Mouse (Mus musculus) embryonic facial prominence, embryonic 13.5 days (tissue): ENCODE results near the gene Jup. TPM values are rescaled to one million over a fixed set of nuclear protein-coding genes. Genes with fewer than 3 reads are reported as not detected.
A peak's percentile ranks its signal among the peaks of the same experiment; 100 is the strongest.
"Not testable (repeated sequence)": the region's sequence is repeated elsewhere in the genome, so short reads cannot be mapped to it uniquely, and the experiment has no call there.

Source experiments
- ATAC-seq: fragments of 200-750 bp; cut with Nextera tagmentation; 2 replicates; pipeline ENCODE4 v1.8.0; 2017; ENCODE audit warnings: low read depth; ENCODE audit not compliant: insufficient number of reproducible peaks, insufficient read depth, low FRiP score, low TSS enrichment
- H3K27ac ChIP-seq: fragments of 300-500 bp; sonication (generic); 2 replicates; pipeline ENCODE4 v1.5.1; 2015; ENCODE audit warnings: moderate library complexity, mild to moderate bottlenecking, inconsistent platforms
- H3K27me3 ChIP-seq: fragments of 300-500 bp; sonication (generic); 2 replicates; pipeline ENCODE4 v1.6.1; 2015; ENCODE audit warnings: mild to moderate bottlenecking, inconsistent platforms
- H3K36me3 ChIP-seq: fragments of 300-500 bp; sonication (generic); 2 replicates; pipeline ENCODE4 v1.6.1; 2015; ENCODE audit warnings: mild to moderate bottlenecking, inconsistent platforms
- H3K4me1 ChIP-seq: fragments of 300-500 bp; sonication (generic); 2 replicates; pipeline ENCODE4 v1.6.1; 2015; ENCODE audit warnings: inconsistent platforms
- H3K4me2 ChIP-seq: fragments of 300-500 bp; sonication (generic); 2 replicates; pipeline ENCODE4 v1.6.1; 2015; ENCODE audit warnings: moderate library complexity, mild to moderate bottlenecking, inconsistent platforms
- H3K4me3 ChIP-seq: fragments of 300-500 bp; sonication (generic); 2 replicates; pipeline ENCODE4 v1.5.1; 2015; ENCODE audit warnings: mild to moderate bottlenecking, inconsistent platforms
- H3K9ac ChIP-seq: fragments of 300-500 bp; sonication (generic); 2 replicates; pipeline ENCODE4 v1.6.1; 2015; ENCODE audit warnings: mild to moderate bottlenecking, inconsistent platforms
- H3K9me3 ChIP-seq: fragments of 300-500 bp; sonication (generic); 2 replicates; pipeline ENCODE4 v1.6.1; 2016; ENCODE audit warnings: inconsistent platforms
- WGBS: fragments of 180-500 bp; shearing (Covaris S2); methylation state at CpG from one replicate; pipeline ENCODE4 v1.1.7; 2015; ENCODE audit warnings: mixed read lengths; 5-methylcytosine and 5-hydroxymethylcytosine counted together
- polyA plus RNA-seq: library from polyadenylated mRNA; unstranded; fragments of >200 nt; fragmentation: Nextera tagmentation; extraction: Ambion mirVana; gene quantifications from 2 replicates; pipeline ENCODE4 v1.2.1, GENCODE M21; 2015

Jup gene
- polyA plus RNA-seq, 1 experiment from 2014 or later = 104 TPM

DNA sequence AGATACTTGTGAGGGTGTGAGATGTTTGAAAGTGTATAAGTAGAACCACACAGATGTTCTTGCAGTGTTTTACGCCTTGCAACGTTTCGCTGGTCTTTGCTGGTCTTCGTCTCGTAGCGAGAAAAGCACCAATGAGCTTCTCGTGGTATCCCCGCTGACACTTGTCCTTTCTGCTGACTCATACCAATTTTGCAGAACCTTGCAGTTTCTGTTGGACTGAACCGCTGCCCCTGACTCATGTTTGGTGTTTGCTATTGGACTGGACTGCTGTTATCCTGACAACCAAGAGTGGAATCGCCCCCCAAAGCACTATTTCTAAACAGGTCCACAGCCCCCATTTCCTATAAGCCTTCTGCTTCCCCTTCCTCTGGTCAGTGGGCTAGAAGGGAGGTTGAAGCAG is 53.3 kb downstream of the Jup start:
- H3K4me1 ChIP-seq = peaks cover 5% of the 10 kb centered on the region; the same call in 1 of the 2 replicates
- H3K9me3 ChIP-seq = no peaks in the 10 kb centered on the region; the same call in 1 of the 2 replicates
- 84% methylated on average over 10 of the region's 10 CpGs for WGBS
- H3K4me3 ChIP-seq = no peak overlapping the region
- H3K27ac ChIP-seq = no peak overlapping the region
- H3K36me3 ChIP-seq = no peaks in the 10 kb centered on the region
- H3K9ac ChIP-seq = no peak overlapping the region
- no peak for ATAC-seq
- no peak overlapping the region for H3K4me2 ChIP-seq
- no peaks in the 10 kb centered on the region for H3K27me3 ChIP-seq

DNA sequence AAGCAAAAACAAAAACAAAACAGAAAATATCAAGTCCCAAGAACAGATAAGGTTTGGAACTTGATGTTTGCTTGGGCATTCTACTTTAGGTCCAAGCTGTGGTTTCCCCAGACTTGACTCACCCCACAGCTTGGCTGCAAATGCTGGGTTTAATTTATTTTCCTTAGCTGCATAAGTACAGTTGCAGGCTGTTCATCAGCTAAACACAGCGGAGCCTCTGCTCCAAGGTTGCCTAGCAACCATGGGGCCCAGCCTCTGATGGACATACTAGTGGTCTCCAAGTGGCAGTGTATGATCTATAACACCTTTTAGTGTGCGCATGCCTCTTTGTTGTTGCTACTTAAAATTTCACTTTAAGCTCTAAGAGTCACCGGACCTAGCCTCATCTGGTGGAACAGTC is 61.8 kb downstream of the Jup start:
- H3K4me1 ChIP-seq = peaks cover 7% of the 10 kb centered on the region; the same call in 1 of the 2 replicates
- ATAC-seq = no peak
- H3K4me2 ChIP-seq = no peak overlapping the region
- WGBS = 60% methylated on average over 3 of the region's 3 CpGs
- no peaks in the 10 kb centered on the region for H3K36me3 ChIP-seq
- no peak overlapping the region for H3K4me3 ChIP-seq
- H3K9me3 ChIP-seq = no peaks in the 10 kb centered on the region
- H3K27me3 ChIP-seq = no peaks in the 10 kb centered on the region
- no peak overlapping the region for H3K27ac ChIP-seq
- no peak overlapping the region for H3K9ac ChIP-seq

DNA sequence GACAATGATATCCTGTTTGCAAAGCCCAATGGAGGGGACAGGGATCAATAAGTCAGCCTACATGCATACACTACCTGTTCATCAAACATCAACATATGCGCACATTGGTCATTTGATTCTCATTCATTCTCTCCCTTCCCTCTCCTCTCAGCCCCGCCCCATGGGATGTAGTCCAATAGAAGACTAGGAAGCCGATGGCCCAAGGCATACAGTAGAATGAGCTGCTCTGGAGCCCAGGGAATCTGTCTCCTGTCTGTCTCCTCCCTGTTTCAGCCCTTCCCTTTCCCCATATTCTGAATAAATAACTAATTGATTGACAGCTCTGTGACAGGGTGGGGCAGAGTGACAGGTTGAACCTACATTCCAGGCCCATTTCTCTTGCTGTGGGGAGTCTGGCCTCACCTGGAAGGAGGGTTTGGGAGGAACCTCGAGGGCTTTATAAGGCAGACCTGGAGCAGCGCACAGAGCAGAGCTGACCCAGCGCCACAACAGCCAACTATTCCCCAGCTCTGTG is 63.6 kb downstream of the Jup start, which contains the start of gene Gast:
Gast (plus strand) TSS at position 464 of the 514 bp plus-strand sequence.
- Histone ChIP-seq H3K4me3 (no peak within 1 kb of the TSS), H3K27ac (no peak within 1 kb of the TSS), H3K36me3 (no peaks in the 10 kb centered on the region), H3K4me1 (peaks cover 7% of the 10 kb centered on the region; the same call in 1 of the 2 replicates), H3K4me2 (no peak within 1 kb of the TSS), H3K27me3 (no peaks in the 10 kb centered on the region), H3K9me3 (no peaks in the 10 kb centered on the region), H3K9ac (no peak within 1 kb of the TSS)
- WGBS = 83% methylated on average over 6 of the region's 6 CpGs
- no peak for ATAC-seq

DNA sequence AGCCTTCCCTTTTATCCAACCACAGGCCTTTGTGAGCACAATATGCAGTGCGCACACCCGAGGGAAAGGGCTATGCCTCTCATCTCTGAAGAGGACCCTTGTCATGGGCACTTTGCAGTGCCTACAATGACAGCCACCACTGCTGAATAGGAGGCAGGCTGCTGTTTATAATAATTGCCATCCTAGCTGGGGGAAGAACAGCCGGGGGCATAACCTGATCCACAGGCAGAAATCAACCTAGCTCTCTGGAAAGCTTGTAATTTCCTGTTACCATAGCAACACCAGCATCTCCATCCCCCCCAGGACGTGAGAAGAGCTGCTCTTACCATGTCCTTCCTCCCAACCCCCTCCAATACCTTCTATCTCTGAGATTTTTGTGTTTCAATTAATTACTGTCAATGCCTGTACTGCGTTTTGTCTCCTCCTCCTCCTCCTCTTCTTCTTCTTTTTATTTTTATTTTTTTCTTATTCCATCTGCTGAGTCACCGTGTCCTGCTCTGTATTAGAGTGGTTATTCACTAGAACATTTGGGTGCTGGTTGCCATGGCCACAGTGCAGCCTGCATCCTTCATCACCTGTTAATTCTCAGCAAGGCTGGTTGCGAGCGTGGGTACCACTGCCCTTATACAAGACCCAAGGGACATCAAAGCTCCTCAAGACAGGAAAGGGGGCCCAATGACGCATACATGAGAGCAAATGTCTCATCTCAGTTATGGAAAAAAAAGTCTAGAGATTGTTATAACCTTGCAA is 64.6 kb downstream of the Jup start:
- Histone ChIP-seq H3K4me2 (no peak overlapping the region), H3K27ac (no peak overlapping the region), H3K4me1 (peaks cover 7% of the 10 kb centered on the region; the same call in 1 of the 2 replicates), H3K9ac (no peak overlapping the region), H3K27me3 (no peaks in the 10 kb centered on the region), H3K9me3 (no peaks in the 10 kb centered on the region), H3K36me3 (no peaks in the 10 kb centered on the region), H3K4me3 (no peak overlapping the region)
- no peak for ATAC-seq
- WGBS = 43% methylated on average over 9 of the region's 9 CpGs

DNA sequence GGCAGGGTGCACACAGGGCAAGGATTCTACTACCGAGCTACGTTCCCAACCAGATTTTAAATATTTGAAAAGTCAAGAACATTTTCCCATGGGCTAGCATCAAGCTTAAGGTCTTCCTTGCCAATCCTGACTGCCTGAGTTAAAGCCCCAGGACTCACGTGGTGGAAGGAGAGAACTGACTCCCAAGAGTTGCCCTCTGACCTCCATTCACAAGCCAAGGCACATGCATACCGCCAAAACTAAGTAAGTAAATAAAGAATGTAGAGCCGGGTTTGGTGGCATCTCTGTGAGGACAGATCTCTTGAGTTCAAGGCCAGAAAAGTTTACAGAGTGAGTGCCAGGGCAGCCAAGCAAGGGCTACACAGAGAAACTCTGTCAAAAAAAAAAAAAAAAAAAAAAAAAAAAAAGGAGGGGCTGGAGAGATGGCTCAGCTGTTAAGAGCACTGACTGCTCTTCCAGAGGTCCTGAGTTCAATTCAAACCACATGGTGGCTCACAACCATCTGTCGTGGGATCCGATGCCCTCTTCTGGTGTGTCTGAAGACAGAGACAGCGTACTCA is 66.7 kb downstream of the Jup start:
- H3K4me2 ChIP-seq, H3K9ac ChIP-seq, H3K9me3 ChIP-seq, H3K36me3 ChIP-seq, H3K4me1 ChIP-seq, H3K27ac ChIP-seq, H3K4me3 ChIP-seq, H3K27me3 ChIP-seq: not testable (repeated sequence)
- 51% methylated on average over 8 of the region's 8 CpGs for WGBS
- ATAC-seq = 0 out of 2 replicates have a peak, but pooled peaks have one; percentile 8

DNA sequence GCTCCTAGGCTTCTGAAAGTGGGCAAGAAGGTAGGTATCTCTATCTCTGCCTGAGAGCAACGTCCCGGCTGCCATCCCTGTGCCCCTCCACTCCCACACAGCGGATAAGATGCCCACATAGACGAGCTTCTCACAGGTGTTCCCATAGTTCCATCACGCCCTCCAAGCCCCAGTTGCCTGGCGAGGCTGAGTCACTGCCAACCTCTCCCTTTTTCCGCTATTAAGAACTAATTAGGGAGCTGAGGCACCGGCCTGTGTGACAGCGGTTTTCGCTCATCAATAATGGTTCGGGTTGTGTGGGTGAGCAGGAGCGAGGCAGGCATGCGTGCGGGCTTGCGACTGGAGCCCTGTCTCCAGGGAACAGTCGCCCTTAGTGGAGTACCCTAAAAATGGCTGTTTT is 67.3 kb downstream of the Jup start:
- H3K4me3 ChIP-seq = no peak overlapping the region
- no peaks in the 10 kb centered on the region for H3K36me3 ChIP-seq
- no peaks in the 10 kb centered on the region for H3K9me3 ChIP-seq
- no peaks in the 10 kb centered on the region for H3K27me3 ChIP-seq
- H3K27ac ChIP-seq = no peak overlapping the region
- no peaks in the 10 kb centered on the region for H3K4me1 ChIP-seq
- H3K9ac ChIP-seq = no peak overlapping the region
- 61% methylated on average over 16 of the region's 16 CpGs for WGBS
- no peak overlapping the region for H3K4me2 ChIP-seq
- no peak for ATAC-seq

DNA sequence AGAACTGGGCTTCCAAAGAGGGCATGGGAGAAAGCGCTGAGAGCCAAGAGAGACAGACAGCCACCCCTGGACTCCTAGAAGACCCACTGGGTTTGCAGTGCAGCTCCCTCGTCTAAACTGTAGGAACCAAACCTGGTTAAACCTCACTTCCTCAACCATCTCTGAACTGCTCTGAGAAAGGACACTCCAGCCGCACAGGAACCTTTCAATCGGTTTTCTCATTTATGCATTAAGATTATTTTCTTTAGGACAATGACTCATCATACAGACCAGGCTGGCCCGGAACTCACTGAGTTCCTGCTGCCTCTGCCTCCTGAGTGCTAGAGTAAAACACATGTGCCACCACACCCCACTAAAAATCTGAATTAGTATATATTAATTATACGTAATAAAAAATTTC is 69.8 kb downstream of the Jup start:
- Histone ChIP-seq H3K9ac (no peak overlapping the region), H3K36me3 (peaks cover under 1% of the 10 kb centered on the region; the same call in 1 of the 2 replicates), H3K4me3 (no peak overlapping the region), H3K9me3 (no peaks in the 10 kb centered on the region), H3K27ac (no peak overlapping the region), H3K4me1 (no peaks in the 10 kb centered on the region), H3K27me3 (no peaks in the 10 kb centered on the region), H3K4me2 (no peak overlapping the region)
- ATAC-seq = no peak
- WGBS = 85% methylated on average over 6 of the region's 6 CpGs

DNA sequence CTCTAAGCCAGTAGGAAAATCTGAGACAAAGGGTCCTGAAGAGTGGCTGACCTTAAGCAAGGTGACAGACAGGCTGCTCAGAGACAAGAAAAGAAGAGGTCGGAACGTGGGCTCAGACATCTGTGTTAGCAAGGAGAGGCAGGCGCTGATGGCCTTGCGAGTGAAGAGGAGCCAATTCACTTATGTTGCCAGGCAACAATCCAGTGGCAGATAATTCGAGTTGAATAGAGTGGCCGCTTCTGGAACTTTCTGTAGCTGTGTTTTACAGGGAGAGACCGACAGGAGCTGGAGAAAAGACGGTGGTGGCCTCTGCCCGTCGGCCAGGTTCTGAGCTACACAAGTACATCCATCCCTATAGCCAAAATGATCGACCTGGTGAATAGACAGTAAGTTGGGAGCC is 70.2 kb downstream of the Jup start:
- H3K27me3 ChIP-seq = no peaks in the 10 kb centered on the region
- H3K9ac ChIP-seq = no peak overlapping the region

DNA sequence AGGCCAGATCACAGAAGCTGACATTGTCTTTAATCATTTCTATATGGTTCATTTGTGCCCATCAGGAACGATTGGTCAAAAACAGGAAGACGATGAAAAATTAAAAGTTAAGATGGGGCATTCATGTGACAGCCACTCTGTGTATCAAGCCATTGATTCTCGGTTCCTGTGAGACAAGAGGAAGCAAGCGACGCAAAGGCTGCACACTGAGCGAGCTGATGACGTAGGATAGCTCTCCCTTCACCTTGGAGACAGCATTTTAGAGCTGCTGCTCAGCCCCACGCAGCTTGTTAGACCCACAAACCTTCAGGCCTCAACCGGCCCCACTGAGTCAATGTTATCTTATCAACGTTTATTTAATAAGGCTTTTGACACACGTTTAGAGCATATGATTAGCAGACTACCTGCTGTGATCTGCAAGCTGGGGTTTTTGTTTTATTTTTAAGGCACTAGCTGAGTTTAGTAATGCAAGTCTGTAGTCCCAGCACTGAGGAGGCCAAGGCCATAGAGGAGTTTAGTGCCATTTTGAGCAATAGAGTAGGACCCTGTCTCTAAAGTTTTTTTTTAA is 72.4 kb downstream of the Jup start:
- H3K27ac ChIP-seq = no peak overlapping the region
- H3K9me3 ChIP-seq = no peaks in the 10 kb centered on the region
- H3K9ac ChIP-seq = no peak overlapping the region
- ATAC-seq = no peak
- no peaks in the 10 kb centered on the region for H3K27me3 ChIP-seq
- H3K4me3 ChIP-seq = no peak overlapping the region
- WGBS = 87% methylated on average over 11 of the region's 11 CpGs
- H3K4me1 ChIP-seq = peaks cover 4% of the 10 kb centered on the region
- peaks cover 19% of the 10 kb centered on the region for H3K36me3 ChIP-seq
- no peak overlapping the region for H3K4me2 ChIP-seq

More for the DNA sequence above, 70.2 kb downstream of the Jup start:
- Histone ChIP-seq H3K4me1 (no peaks in the 10 kb centered on the region), H3K4me3 (no peak overlapping the region), H3K9me3 (no peaks in the 10 kb centered on the region), H3K27ac (no peak overlapping the region), H3K36me3 (peaks cover 5% of the 10 kb centered on the region), H3K4me2 (no peak overlapping the region)
- ATAC-seq = no peak
- WGBS = 77% methylated on average over 11 of the region's 11 CpGs

DNA sequence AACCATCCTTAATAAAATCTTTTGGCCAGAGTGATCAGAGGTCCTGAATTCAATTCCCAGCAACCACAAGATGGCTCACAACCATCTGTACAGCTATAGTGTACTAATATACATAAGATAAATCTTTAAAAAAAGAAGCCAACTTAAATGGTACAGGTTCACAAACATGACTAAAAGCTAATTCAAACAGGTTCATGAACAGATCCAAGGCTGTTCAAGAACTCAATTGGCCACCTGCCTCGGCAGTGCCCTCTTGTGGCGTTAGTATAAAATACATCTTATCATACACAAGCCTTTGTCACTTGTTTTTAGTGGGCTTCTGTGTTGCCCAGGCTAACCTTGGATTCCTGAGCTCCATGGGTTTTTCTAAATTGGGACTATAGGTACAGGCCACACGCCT is 74.0 kb downstream of the Jup start:
- Histone ChIP-seq H3K4me3 (no peak overlapping the region), H3K4me2 (no peak overlapping the region), H3K27me3 (no peaks in the 10 kb centered on the region), H3K9me3 (no peaks in the 10 kb centered on the region), H3K27ac (no peak overlapping the region), H3K4me1 (peaks cover 4% of the 10 kb centered on the region), H3K36me3 (peaks cover 19% of the 10 kb centered on the region), H3K9ac (no peak overlapping the region)
- WGBS = 21% methylated on average over 3 of the region's 3 CpGs
- no peak for ATAC-seq

DNA sequence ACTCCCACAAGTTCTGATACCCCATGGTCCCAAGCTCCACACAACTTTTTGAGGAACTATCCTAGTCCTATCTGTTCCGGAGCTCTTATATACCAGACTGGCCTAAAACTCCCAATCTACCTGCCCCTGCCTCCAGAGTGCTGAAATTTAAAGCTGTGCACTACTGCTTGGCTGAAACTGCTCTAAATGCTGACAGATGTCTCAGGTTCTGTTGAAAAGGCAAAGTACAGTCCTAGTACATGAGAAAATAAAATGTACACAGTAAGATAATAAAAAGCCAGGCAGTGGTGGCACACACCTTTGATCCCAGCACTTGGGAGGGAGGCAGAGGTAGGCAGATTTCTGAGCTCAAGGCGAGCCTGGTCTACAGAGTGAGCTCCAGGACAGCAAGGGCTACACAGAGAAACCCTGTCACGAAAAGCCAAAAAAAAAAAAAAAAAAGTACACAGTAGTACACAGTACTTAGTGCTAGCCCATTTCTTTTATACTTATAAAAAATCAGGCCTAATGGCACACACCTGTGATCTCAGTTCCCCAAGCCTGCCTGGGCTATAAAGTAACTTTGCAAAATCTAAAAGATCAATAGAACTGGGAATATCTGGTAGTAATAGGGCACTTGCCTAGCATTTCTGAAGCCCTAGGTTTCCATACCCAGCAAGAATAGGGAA is 74.8 kb downstream of the Jup start:
- H3K36me3 ChIP-seq = peaks cover 19% of the 10 kb centered on the region
- ATAC-seq = no peak
- WGBS = 58% methylated on average over 3 of the region's 3 CpGs
- no peaks in the 10 kb centered on the region for H3K9me3 ChIP-seq
- H3K27ac ChIP-seq = no peak overlapping the region
- H3K4me2 ChIP-seq = no peak overlapping the region
- peaks cover 4% of the 10 kb centered on the region for H3K4me1 ChIP-seq
- no peak overlapping the region for H3K4me3 ChIP-seq
- no peak overlapping the region for H3K9ac ChIP-seq
- H3K27me3 ChIP-seq = no peaks in the 10 kb centered on the region
